Mouse (Mus musculus) CH12.LX (cell line): Measurements from ENCODE around the gene Yod1.

Experiments
- CTCF ChIP-seq, 2 experiments: IDR thresholded peaks in 1 of 2; conservative IDR thresholded peaks in 1 of 2; 2 replicates each; pipeline ENCODE4 v1.5.1; 2011 to 2012; ENCODE audit warnings: low read depth in 2 of 2, low read length in 2 of 2, improper control_type of control experiment in 1 of 2, inconsistent platforms in 1 of 2, mild to moderate bottlenecking in 1 of 2, moderate library complexity in 1 of 2
- EP300 ChIP-seq: IDR thresholded peaks from 2 replicates; pipeline ENCODE4 v1.6.1; 2011; ENCODE audit warnings: low read length, improper control_type of control experiment
- ETS1 ChIP-seq: conservative IDR thresholded peaks from 2 replicates; pipeline ENCODE4 v1.6.1; 2012; ENCODE audit warnings: low read depth, mild to moderate bottlenecking, inconsistent platforms, low read length, improper control_type of control experiment, moderate library complexity
- KAT2A ChIP-seq: IDR thresholded peaks from 2 replicates; pipeline ENCODE4 v1.6.1; 2012; ENCODE audit warnings: low read length, improper control_type of control experiment, inconsistent platforms; ENCODE audit not compliant: insufficient replicate concordance
- MAFK ChIP-seq: IDR thresholded peaks from 2 replicates; pipeline ENCODE4 v1.6.1; 2011; ENCODE audit warnings: low read length, improper control_type of control experiment; ENCODE audit not compliant: insufficient replicate concordance
- POLR2A ChIP-seq: IDR thresholded peaks from 2 replicates; pipeline ENCODE4 v1.6.1; 2011; ENCODE audit warnings: low read depth, mild to moderate bottlenecking, improper control_type of control experiment, low read length
- SMC3 ChIP-seq: IDR thresholded peaks from 2 replicates; pipeline ENCODE4 v1.6.1; 2011; ENCODE audit warnings: low read depth, low read length, improper control_type of control experiment
- TCF12 ChIP-seq: IDR thresholded peaks from 2 replicates; pipeline ENCODE4 v1.6.1; 2014; ENCODE audit warnings: low read depth, mild to moderate bottlenecking, inconsistent platforms, low read length, improper control_type of control experiment
- USF1 ChIP-seq: IDR thresholded peaks from 2 replicates; pipeline ENCODE4 v1.6.1; 2014; ENCODE audit warnings: low read depth, mild to moderate bottlenecking, inconsistent platforms, low read length, improper control_type of control experiment
- ZNF384 ChIP-seq: IDR thresholded peaks from 2 replicates; pipeline ENCODE4 v1.6.1; 2012; ENCODE audit warnings: low read depth, low read length, improper control_type of control experiment, inconsistent platforms

- TF ChIP-seq CTCF (conservative IDR thresholded peaks at IDR 0.05 in 1 of 2, IDR thresholded peaks at IDR 0.05 in 1 of 2; ENCODE audit: low read depth in 2 of 2, low read length in 2 of 2), result no peak
- TF ChIP-seq ETS1, result no peak
- no peak for TF ChIP-seq EP300
- TF ChIP-seq SMC3, result no peak
- no peak for TF ChIP-seq USF1
- no peak for TF ChIP-seq MAFK
- TF ChIP-seq POLR2A, result no peak
- TF ChIP-seq TCF12, result no peak
- TF ChIP-seq KAT2A, result no peak
- no peak for TF ChIP-seq ZNF384
Observed at GRCm38 (mm10) chr1:130744961-130745360, 27.8 kb downstream of the Yod1 start.
